Mouse (Mus musculus): Measurements from ENCODE around the gene Ggt5. TPM values are rescaled to one million over a fixed set of nuclear protein-coding genes. Genes with fewer than 3 reads are reported as not detected.
A peak's percentile ranks its signal among the peaks of the same experiment; 100 is the strongest.
"Not testable (repeated sequence)": the region's sequence is repeated elsewhere in the genome, so short reads cannot be mapped to it uniquely, and the experiment has no call there.

Ggt5 gene
- total RNA-seq, 2 experiments from 2014 or later, result not detected

DNA sequence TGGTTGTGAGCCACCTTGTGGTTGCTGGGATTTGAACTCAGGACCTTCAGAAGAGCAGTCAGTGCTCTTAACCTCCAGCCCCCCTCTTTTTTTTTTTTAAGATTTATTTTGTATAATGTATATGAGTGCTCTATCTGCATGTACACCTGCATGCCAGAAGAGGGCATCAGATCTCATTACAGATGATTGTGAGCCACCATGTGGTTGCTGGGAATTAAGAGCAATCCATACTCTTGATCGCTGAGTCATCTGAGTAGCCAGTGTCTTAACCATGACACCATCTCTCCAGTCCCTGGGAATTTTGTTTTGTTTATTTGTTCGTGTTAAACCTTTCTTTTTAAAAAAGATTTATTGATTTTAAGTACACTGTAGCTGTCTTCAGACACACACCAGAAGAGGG lies 22.4 kb upstream of the Ggt5 start:
- ATAC-seq (replicated peaks; ENCODE audit: low FRiP score, poor library complexity, severe bottlenecking), result not testable (repeated sequence)

DNA sequence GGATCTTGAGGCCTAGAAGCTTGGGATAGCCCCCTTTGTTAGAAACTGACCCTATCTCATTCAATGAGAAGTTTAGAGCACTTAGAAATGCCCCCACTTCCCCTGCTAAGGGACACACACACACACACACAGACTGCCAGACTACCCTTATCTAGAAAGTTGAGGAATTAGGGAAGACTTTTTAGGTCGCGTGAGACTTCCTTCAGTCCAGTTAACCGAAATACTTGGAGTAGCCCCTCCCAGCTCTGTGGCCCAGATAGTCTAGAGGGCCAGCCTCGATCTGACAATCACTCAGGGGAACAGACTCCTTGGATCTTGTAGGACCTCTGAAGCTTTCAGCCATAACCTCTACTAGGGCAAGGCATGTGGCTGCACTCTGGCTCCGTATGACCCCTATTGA lies 21.1 kb upstream of the Ggt5 start:
- no peak for ATAC-seq (replicated peaks; ENCODE audit: low FRiP score, poor library complexity, severe bottlenecking)

DNA sequence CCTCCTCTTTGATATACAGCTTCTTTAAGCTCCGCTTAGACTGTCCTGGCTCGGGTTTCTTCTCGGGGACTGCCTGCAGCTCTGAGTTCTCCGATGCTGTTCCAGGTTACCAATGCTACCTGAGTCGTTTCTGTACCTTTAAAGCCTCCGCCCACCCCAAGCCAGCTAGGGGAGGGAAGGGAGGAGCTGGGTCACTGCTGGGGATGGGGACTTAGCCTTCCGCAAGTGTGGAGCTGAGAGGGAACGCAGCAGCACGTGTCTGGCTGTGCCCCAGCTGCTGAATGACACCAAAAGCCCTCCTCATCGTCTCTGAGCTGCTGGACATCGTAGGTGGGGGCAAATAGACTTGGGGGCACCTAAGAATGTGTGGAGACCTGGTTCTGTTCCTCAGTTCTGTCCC lies 20.7 kb upstream of the Ggt5 start:
- no peak for ATAC-seq (replicated peaks; ENCODE audit: low FRiP score, poor library complexity, severe bottlenecking)

DNA sequence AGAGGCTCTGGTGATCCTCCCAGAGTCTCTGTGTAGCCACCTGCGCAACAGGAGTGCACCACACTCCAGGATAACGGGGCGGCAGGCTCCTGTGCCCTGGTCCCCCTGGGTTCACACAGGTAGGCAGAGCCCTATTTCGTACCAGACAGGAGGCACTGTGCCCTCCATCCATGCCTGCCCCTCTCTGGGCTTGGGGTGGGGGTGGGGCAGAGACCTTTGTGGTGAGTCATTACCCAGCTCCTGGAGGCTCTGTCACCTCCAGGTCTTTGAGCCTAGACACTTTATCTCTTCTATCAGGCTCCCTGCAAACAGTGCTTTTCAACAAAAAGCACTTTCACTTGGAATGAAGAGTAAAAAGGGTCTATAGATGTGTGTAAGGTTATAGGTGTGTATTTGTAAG lies 20.3 kb upstream of the Ggt5 start:
- no peak for ATAC-seq (replicated peaks; ENCODE audit: low FRiP score, poor library complexity, severe bottlenecking)

DNA sequence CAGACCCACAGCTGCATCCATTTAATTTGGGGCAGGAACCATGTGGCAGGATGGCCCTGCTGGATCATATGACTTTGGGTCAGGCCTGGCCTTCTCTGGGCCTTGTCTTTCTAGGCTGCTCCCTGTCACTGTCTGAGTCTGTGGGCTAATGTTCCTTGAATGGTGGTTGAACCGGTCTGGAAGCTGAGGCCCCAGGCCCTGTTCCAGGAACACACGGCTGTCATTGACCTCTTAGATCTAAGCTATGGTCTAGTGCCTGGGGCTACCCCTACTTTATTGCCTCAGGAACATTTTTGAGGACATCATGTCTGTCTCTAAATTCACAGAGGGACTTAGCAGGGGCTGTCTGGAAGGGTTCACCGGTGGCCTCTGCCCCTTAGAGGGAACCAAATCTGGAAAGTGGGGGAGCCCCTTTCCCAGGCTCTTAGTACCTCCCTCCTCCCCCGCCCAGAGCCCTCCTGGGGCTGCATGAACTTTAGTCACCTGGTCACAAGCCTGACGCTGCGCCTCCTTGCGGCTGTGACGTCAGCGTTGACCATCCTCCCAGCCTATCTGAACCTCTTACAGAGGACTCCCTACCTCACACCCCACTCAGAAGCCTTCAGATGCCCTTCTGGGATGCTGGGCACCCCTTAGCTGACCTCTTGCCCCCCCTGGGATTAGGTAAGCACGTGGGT lies 18.0 kb upstream of the Ggt5 start:
- no peak for ATAC-seq (replicated peaks; ENCODE audit: low FRiP score, poor library complexity, severe bottlenecking)

DNA sequence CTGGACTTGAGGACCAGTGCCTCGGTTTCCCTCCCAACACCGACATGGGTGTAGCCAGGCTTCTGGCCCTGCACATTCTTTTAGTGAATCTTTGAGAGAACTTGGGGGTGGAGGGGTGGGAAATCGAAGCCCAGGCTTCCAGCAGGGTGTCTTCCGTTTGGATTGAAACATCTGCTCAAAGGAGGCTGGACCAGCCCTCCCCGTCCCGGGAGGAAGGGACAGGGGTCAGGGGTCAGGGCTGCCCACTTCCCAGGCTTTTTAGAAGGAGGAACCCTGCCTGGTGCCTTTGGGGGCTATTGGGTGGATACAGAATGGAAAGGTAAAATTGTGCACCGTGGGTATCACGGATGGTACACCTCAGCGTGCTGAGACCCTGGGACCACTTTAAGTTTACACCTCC lies 17.2 kb upstream of the Ggt5 start:
- ATAC-seq (replicated peaks; ENCODE audit: low FRiP score, poor library complexity, severe bottlenecking), result no peak

DNA sequence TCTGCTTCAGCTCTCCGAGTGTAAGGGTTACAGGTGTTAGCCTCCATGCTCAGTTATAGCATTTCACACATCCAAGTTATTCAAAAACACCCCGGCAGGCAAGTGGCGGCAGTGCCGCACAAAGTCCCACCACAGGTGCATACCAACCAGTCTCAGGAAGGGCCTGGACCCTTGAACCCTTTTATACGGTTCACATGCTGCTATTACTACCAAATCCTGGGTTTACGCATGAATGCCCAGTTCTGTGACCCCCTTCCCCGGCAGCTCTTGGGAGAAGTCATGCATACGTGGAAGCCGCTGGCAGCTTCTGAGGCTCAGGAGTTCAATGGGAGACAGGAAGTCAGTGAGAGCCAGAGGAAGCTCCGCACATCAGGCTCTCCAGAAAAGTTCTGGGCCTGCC lies 16.0 kb upstream of the Ggt5 start:
- ATAC-seq (replicated peaks; ENCODE audit: low FRiP score, poor library complexity, severe bottlenecking), result no peak

DNA sequence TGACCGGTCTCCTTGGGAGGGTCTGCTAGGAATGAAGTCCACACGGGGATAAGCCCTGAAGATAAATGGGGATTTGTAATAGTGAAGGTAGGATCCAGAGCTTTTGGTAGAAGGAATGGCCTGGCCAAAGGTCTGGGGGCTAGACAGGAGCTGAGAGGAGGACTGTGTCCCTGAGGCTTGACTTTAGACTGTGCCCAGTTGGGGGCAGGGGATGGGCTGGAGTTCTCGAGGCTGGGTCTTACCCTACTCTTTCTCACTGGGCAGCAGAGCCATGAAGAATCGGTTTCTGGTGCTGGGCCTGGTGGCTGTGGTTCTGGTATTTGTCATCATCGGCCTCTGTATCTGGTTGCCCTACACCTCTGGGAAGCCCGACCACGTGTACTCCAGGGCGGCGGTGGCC lies 15.2 kb upstream of the Ggt5 start:
- ATAC-seq (replicated peaks; ENCODE audit: low FRiP score, poor library complexity, severe bottlenecking), result no peak

DNA sequence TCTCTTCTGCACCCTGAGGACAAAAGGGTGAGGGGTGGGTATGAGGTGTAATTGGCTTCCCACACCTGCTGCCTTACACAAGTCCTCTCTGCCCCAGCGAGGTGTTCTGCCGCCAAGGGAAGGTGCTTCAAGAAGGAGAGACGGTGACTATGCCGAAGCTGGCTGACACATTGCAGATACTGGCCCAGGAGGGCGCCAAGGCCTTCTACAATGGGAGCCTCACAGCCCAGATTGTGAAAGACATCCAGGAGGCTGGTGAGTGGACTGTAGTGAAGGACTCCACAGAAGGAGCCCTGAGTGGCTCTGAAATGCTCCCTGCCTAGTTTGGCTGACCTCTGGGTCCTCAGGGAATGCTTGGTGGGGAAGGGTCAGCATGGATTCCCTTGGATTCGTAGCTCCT lies 10.0 kb upstream of the Ggt5 start:
- no peak for ATAC-seq (replicated peaks; ENCODE audit: low FRiP score, poor library complexity, severe bottlenecking)

DNA sequence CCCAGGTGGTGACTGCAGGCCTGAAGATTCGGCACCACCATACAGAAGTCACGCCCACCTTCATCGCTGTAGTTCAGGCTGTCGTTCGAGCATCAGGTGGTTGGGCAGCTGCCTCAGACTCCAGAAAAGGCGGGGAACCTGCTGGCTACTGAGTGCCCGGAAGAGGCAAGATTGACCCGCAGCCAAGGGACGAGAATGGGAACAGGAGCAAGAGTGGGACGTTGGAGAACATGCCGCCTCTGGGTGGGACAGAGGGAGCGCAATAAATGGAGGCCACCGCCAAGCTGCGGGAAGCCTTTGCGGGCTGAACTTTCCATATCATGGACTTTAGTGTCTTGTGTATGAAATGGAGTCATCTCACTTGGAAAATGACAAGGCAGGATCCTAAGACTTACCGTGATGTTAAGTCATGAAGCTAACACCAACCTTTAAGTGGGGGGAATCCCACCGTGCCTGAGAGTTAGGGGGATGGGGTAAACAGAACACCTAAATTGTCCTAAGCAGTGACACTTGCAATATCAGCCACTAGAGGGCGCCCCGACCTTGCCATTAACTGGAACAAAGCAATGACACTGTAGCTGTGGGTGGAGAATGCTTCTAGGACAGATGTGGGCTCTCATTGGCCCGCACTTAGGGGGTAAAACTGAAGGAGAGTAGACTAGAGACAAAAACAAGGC lies 3.1 kb upstream of the Ggt5 start:
- ATAC-seq (replicated peaks; ENCODE audit: low FRiP score, poor library complexity, severe bottlenecking), result peak; percentile 56

DNA sequence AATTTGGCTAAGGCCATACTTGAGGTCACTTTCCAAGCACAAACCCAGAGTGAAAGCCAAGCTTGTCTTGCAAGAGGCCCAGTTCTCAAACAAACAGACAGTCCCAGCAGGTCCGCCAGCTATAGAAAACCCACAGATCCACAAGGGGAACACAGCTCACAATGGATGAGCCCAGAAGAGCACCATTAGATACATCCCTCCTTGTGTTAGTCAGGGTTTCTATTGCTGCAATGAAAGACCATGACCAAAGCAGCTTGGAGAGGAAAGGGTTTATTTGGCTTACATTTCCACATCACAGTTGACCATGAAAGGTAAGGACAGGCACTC lies 2.6 kb upstream of the Ggt5 start:
- ATAC-seq (replicated peaks; ENCODE audit: low FRiP score, poor library complexity, severe bottlenecking), result no peak

DNA sequence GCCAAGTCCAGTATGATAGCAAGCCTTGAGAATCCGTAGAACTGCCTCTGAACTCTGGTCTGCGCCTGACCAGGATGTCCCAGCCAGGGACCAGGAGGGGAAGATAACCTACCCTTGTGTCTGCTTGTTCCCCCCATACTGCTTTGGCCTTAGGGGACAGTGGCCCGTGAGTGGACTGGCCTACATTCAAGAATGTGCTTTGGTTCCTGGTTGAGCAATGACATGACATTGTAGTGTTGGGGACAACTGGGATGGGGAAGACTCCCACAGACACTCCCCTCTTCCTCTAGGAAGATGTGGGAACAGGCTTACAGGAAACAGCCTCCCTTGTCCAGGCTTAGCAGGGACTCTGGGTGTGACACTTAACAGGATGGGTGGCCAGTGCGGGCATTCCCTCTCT lies 1.4 kb upstream of the Ggt5 start:
- no peak for ATAC-seq (replicated peaks; ENCODE audit: low FRiP score, poor library complexity, severe bottlenecking)

DNA sequence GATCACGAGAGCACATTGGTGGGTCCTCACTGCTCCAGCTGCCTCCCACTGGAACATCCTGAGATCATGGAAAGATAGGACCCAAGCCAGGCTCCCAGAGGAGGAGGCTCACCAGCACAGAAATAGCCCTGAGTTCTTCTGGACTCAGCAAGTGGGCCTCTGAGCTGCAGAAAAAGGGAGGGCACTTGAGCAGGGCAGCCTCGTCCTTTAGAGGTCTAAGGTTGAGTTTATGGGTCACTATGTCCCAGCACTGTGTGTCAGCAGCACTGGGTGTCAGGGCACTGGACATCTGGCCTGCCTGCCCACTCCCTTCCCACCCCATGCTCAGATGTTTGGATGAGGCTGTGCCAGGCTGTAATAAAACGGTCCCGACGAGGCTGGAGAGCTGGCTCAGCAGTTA lies 804 bp upstream of the Ggt5 start:
- no peak for ATAC-seq (replicated peaks; ENCODE audit: low FRiP score, poor library complexity, severe bottlenecking)

DNA sequence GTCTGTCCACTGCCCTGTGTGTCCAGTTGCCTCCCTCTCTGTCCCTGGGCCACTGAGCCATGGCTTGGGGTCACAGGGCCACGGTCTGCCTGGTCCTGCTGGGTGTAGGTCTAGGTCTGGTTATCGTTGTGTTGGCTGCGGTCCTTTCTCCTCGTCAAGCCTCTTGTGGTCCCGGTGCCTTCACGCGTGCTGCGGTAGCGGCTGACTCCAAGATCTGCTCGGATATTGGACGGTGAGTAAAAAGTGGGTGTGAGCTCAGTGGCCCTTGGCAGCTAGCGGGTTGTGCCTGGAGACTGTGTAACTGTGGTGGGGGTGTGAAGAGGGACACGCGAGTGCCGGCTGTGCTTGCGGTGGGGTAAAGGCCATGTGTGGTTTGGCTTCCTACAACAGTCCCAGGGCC lies 511 bp downstream of the Ggt5 start:
- ATAC-seq (replicated peaks; ENCODE audit: low FRiP score, poor library complexity, severe bottlenecking), result no peak

DNA sequence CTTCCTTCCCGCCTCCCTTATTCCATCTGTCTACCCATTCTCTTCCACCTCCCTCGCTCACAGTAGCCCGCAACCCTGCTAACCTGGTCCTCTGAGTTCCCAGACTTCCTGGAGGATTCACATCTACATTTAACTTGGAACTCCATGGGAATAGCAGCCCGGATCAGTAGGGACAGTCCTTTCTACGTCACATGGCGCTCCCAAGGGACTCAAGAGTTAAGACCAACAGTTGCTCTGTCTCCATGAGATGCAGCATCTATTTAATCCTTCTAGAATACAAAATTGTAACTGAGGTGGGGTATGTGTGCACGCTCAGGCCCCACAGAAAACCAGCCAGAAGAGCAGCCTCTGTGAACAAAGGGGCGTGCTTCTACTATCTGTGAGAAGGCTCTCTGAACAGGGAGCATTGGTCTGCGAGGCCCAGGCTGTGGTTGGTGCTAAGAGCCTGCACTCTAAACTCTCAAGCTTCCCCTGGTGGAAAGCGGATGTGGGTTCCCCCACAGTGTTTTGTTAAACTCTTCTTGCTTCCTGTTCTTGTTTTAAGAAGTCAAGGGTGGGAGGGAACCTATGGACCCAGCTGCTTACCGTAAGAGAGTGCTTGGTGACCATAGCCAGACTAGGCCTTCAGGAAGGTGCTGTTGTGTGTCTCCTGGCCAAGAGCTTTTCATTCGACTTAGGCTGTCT lies 2.2 kb downstream of the Ggt5 start:
- ATAC-seq (replicated peaks; ENCODE audit: low FRiP score, poor library complexity, severe bottlenecking), result no peak

DNA sequence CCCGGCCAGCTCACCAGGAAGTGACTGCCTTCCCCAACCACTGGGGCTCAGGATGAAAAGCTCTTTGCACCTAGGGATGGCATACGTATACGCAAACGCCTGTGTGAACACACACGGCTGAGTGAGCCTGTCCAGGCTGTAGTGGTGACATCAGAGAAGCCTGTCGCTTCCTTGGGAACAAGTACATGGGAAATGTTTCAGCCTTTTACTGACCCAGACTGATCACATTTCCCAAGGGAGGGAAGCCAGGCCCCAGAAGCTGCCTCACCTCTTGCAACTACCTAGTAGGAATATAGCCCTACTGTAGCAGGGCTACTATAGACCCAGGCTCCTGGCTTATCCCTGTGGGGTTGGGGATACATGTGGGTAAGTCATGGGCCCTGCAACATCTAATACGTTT lies 3.4 kb downstream of the Ggt5 start:
- no peak for ATAC-seq (replicated peaks; ENCODE audit: low FRiP score, poor library complexity, severe bottlenecking)

DNA sequence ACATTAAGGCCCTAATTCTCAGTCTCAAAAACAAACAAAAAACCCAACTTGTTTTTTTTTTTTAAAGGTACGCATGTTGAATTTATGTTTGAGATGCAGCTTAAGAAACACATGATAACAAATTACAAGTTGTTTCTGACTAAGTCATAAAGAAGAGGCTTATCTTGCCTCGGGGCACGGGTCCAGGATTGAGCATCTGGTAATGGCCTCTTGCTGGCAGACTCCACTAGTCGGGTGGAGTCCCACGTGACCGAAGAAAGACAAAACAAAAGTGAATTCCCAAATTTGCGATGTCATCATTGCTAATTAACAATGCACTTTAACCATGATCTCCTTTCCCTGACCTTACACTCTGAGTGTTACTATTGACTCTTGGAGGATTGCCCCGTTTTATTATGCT lies 6.8 kb downstream of the Ggt5 start:
- ATAC-seq (replicated peaks; ENCODE audit: low FRiP score, poor library complexity, severe bottlenecking), result no peak

DNA sequence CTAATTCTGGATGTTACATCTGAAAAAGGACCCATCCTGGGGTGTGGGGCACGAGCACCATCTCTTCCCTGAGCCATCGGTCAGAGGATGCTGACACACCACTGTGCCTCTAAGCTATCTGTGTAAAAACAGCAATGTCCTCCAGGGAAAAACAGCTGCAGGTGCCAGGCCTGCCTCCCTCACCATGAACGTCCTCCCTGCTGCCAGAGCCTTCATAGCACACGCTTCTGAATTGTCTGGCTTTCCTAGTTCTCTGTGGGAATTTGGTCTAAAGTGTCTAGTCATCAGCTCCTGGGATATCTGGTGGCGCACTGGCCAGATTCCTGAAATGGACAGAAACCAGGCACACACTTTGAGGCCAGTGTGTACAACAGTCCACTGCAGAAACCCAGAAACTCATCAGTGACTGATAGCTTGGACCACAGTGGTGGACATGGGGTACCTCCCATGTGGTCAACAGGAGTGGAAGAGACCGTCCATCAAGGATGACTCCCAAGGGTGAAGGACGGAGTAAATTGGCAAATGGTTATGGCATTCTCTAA lies 11.1 kb downstream of the Ggt5 start:
- ATAC-seq (replicated peaks; ENCODE audit: low FRiP score, poor library complexity, severe bottlenecking), result no peak

DNA sequence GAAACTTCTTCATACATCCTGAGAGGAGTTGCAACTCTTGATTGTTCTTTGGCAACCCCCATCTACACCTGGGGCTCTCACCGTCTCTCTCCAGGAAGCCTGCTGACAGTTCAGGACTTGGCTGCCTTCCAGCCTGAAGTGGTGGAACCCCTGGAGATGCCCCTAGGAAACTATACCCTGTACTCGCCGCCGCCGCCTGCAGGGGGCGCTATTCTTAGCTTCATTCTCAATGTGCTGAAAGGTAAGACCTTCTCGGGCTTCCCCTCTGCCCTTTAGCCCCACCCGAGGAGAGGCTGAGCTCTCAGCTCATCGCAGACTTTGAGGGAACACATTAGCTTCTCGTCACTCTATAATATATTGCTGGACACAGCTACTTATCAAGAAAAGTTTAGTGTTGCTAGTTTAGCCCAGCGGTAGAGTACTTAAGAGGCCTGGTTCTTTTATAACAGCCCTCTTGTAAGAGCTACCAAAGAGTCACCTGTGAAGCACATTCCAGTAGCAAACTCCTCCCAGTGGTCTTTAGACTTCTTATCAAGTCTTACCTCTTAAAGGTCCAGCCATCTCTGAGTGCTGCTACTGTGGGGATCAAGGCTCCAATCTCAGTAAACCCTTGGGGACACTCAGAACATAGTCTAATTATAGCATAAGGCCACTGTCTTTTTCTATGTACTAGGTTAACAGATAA lies 16.2 kb downstream of the Ggt5 start:
- ATAC-seq (replicated peaks; ENCODE audit: low FRiP score, poor library complexity, severe bottlenecking), result 0 out of 2 replicates have a peak, but pooled peaks have one; percentile 37

DNA sequence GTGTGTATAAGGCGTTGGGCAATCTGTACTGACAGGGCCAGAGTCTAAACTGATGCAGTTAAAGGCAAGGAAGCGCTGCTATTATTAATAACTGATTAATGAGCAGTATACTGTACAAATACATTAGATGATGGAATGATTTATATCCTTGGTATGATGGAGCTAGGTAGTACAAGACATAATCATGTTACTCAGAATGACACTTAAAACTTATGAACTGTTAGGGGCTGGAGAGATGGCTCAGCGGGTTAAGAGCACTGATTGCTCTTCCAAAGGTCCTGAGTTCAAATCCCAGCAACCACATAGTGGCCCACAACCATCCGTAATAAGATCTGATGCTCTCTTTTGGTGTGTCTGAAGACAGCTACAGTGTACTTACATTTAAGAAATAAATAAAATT lies 18.1 kb downstream of the Ggt5 start:
- no peak for ATAC-seq (replicated peaks; ENCODE audit: low FRiP score, poor library complexity, severe bottlenecking)

DNA sequence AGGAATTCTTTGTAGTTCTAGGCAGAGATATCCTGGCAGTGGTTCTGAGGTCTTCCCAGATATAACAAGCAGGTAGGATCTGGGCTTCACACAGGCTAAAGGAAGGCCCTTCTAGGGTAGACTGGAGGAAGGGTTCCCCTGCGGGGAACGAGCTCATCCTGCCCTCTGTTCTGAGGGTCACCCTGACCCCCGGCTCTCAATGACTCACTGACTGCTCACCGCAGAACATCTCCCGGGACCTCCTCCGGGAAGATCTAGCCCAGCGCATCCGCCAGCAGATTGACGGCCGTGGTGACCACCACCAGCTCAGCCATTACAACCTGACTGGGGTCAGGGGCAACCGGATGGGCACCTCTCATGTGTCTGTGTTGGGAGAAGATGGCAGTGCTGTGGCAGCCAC lies 19.8 kb downstream of the Ggt5 start:
- ATAC-seq (replicated peaks; ENCODE audit: low FRiP score, poor library complexity, severe bottlenecking), result no peak

All from erythroid progenitor cell, adult 5-6 weeks (primary cell).